Mouse (Mus musculus): ENCODE measurements around the gene Pkig. TPM values are rescaled to one million over a fixed set of nuclear protein-coding genes. Genes with fewer than 3 reads are reported as not detected.

Pkig gene
- 70.8 and 95.2 TPM in 2 replicates for total RNA-seq (2014; rRNA removed)
- polyA plus RNA-seq (2015; fragmentation: Nextera tagmentation; extraction: Ambion mirVana): 136 and 141 TPM in 2 replicates

- H3K27me3 ChIP-seq (ENCODE audit: insufficient read depth, low read length): no peaks in the 10 kb centered on the region
- ATAC-seq (peak; percentile 95), DNase-seq (ENCODE audit: low spot score) (peak; percentile 95)
- H3K36me3 ChIP-seq (ENCODE audit: insufficient read depth, low read length): no peaks in the 10 kb centered on the region
- under 1% methylated on average over 69 of the region's 71 CpGs for WGBS
- H3K9me3 ChIP-seq (ENCODE audit: low read length): no peaks in the 10 kb centered on the region
- peak within 1 kb of the TSS; percentile 57 for H3K4me2 ChIP-seq (ENCODE audit: low read depth, low read length)
- H3K27ac ChIP-seq: peak within 1 kb of the TSS; percentile 75
- peak within 1 kb of the TSS; percentile 58 for H3K9ac ChIP-seq (replicated peaks; ENCODE audit: low read length)
- no peak for TF ChIP-seq CTCF (IDR thresholded peaks at IDR 0.05; ENCODE audit: low read depth)
- H3K4me3 ChIP-seq (ENCODE audit: low read length): peak within 1 kb of the TSS; percentile 63
- H3K4me1 ChIP-seq (ENCODE audit: insufficient read depth, low read length): peaks cover 8% of the 10 kb centered on the region; the same call in 1 of the 2 replicates
Measured at GRCm38 (mm10) chr2:163657975-163658886, at the start of gene Pkig. Gene Pkig, plus strand, starts transcription at chr2:163658386.

- Histone ChIP-seq H3K9ac (replicated peaks; ENCODE audit: low read length) (no peak overlapping the region), H3K27me3 (ENCODE audit: insufficient read depth, low read length) (no peaks in the 10 kb centered on the region), H3K4me2 (ENCODE audit: low read depth, low read length) (no peak overlapping the region), H3K27ac (no peak overlapping the region), H3K36me3 (ENCODE audit: insufficient read depth, low read length) (peaks cover 37% of the 10 kb centered on the region), H3K4me1 (ENCODE audit: insufficient read depth, low read length) (no peaks in the 10 kb centered on the region), H3K4me3 (ENCODE audit: low read length) (no peak overlapping the region), H3K9me3 (ENCODE audit: low read length) (no peaks in the 10 kb centered on the region)
- 81% methylated on average over 12 of the region's 12 CpGs for WGBS
- ATAC-seq (no peak), DNase-seq (ENCODE audit: low spot score) (no peak)
- TF ChIP-seq CTCF (IDR thresholded peaks at IDR 0.05; ENCODE audit: low read depth): no peak
Measured at GRCm38 (mm10) chr2:163609281-163609975, 48.8 kb upstream of the Pkig start.

DNA sequence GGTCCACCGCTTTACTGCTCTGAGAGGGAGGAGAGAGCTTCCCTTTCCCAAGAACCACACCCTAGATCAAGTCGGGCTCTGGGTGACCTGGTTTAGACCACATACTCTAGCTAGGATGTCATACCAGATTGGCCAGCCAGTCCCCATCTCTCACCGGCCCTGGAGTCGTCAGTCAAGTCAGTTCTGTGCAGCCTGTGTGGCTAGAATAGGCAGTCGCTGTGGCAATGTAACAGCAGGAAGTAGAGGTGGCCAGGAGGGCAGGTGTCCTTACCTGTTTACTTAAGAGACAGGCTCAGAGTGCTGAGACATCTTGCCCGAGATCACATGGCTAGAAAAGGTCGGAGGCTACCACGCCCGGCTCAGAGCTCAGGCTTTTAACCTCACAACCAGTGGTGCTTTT, 47.0 kb upstream of the Pkig start:
- WGBS: 81% methylated on average over 9 of the region's 9 CpGs
- TF ChIP-seq CTCF (IDR thresholded peaks at IDR 0.05; ENCODE audit: low read depth): no peak
- peaks cover 54% of the 10 kb centered on the region for H3K36me3 ChIP-seq (ENCODE audit: insufficient read depth, low read length)
- H3K27ac ChIP-seq: no peak overlapping the region
- H3K9ac ChIP-seq (replicated peaks; ENCODE audit: low read length): no peak overlapping the region
- ATAC-seq (no peak), DNase-seq (ENCODE audit: low spot score) (no peak)
- no peaks in the 10 kb centered on the region for H3K9me3 ChIP-seq (ENCODE audit: low read length)
- H3K27me3 ChIP-seq (ENCODE audit: insufficient read depth, low read length): no peaks in the 10 kb centered on the region
- no peaks in the 10 kb centered on the region for H3K4me1 ChIP-seq (ENCODE audit: insufficient read depth, low read length)
- H3K4me2 ChIP-seq (ENCODE audit: low read depth, low read length): no peak overlapping the region
- H3K4me3 ChIP-seq (ENCODE audit: low read length): no peak overlapping the region

DNA sequence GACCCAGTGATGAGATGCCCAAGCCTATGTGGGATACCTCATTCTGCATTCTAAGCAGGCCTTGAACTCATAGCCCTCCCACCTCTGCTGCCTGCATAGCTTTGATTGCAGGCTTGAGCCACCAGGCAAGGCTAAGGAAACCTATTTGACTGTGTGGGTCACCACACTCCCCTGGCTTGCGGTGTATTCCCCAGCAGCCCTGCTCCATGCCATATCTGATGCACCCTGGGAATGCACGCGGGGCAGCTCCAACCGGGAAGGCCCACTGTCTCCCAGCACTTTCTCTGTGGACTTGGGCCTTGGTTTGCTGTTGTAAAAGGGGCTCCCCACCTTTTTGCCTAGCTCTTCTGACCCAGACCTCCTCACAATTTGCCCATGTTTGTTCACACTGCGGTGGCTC, 45.0 kb upstream of the Pkig start:
- no peak overlapping the region for H3K27ac ChIP-seq
- no peaks in the 10 kb centered on the region for H3K27me3 ChIP-seq (ENCODE audit: insufficient read depth, low read length)
- no peak for ATAC-seq
- no peak overlapping the region for H3K4me3 ChIP-seq (ENCODE audit: low read length)
- no peaks in the 10 kb centered on the region for H3K4me1 ChIP-seq (ENCODE audit: insufficient read depth, low read length)
- no peak for DNase-seq (ENCODE audit: low spot score)
- 99% methylated on average over 5 of the region's 5 CpGs for WGBS
- no peak overlapping the region for H3K4me2 ChIP-seq (ENCODE audit: low read depth, low read length)
- peaks cover 58% of the 10 kb centered on the region for H3K36me3 ChIP-seq (ENCODE audit: insufficient read depth, low read length)
- no peaks in the 10 kb centered on the region for H3K9me3 ChIP-seq (ENCODE audit: low read length)
- no peak for TF ChIP-seq CTCF (IDR thresholded peaks at IDR 0.05; ENCODE audit: low read depth)
- H3K9ac ChIP-seq (replicated peaks; ENCODE audit: low read length): no peak overlapping the region

GRCm38 (mm10) chr2:163613990-163614389, 44.2 kb upstream of the Pkig start:
- ATAC-seq (no peak), DNase-seq (ENCODE audit: low spot score) (no peak)
- WGBS: 94% methylated on average over 4 of the region's 4 CpGs
- Histone ChIP-seq H3K36me3 (ENCODE audit: insufficient read depth, low read length) (peaks cover 64% of the 10 kb centered on the region), H3K9ac (replicated peaks; ENCODE audit: low read length) (no peak overlapping the region), H3K4me3 (ENCODE audit: low read length) (no peak overlapping the region), H3K27me3 (ENCODE audit: insufficient read depth, low read length) (no peaks in the 10 kb centered on the region), H3K4me1 (ENCODE audit: insufficient read depth, low read length) (no peaks in the 10 kb centered on the region), H3K4me2 (ENCODE audit: low read depth, low read length) (no peak overlapping the region), H3K9me3 (ENCODE audit: low read length) (no peaks in the 10 kb centered on the region), H3K27ac (no peak overlapping the region)
- TF ChIP-seq CTCF (IDR thresholded peaks at IDR 0.05; ENCODE audit: low read depth): no peak; the same call in 1 of the 2 replicates

DNA sequence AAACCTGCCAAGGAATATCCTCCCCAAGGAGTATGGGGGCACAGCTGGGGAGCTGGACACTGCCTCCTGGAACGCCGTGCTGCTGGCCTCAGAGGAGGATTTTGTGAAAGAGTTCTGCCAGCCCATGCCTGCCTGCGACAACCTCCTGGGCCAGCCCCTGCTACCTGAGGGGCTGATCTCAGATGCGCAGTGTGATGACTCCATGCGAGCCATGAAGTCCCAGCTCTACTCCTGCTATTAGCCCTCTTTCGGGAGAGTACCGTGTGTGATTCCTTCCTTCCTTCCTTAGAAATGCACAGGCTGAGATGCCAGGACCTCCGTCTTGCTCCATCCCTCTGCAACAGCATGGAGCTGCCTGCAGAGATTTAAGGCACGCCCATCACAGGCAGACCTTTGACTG, 42.8 kb upstream of the Pkig start:
- Histone ChIP-seq H3K27me3 (ENCODE audit: insufficient read depth, low read length) (no peaks in the 10 kb centered on the region), H3K9ac (replicated peaks; ENCODE audit: low read length) (no peak overlapping the region), H3K4me1 (ENCODE audit: insufficient read depth, low read length) (no peaks in the 10 kb centered on the region), H3K36me3 (ENCODE audit: insufficient read depth, low read length) (peaks cover 74% of the 10 kb centered on the region), H3K9me3 (ENCODE audit: low read length) (no peaks in the 10 kb centered on the region), H3K4me2 (ENCODE audit: low read depth, low read length) (no peak overlapping the region), H3K27ac (no peak overlapping the region), H3K4me3 (ENCODE audit: low read length) (no peak overlapping the region)
- ATAC-seq: no peak
- WGBS: 89% methylated on average over 9 of the region's 9 CpGs
- no peak for TF ChIP-seq CTCF (IDR thresholded peaks at IDR 0.05; ENCODE audit: low read depth)
- no peak for DNase-seq (ENCODE audit: low spot score)
